Mouse (Mus musculus): ENCODE results near the gene Tm9sf4. TPM values are rescaled to one million over a fixed set of nuclear protein-coding genes. Genes with fewer than 3 reads are reported as not detected.

The Tm9sf4 gene
- 59.4 and 65.7 TPM in 2 replicates for polyA plus RNA-seq (2015; fragmentation: Nextera tagmentation; extraction: Ambion mirVana)

DNA sequence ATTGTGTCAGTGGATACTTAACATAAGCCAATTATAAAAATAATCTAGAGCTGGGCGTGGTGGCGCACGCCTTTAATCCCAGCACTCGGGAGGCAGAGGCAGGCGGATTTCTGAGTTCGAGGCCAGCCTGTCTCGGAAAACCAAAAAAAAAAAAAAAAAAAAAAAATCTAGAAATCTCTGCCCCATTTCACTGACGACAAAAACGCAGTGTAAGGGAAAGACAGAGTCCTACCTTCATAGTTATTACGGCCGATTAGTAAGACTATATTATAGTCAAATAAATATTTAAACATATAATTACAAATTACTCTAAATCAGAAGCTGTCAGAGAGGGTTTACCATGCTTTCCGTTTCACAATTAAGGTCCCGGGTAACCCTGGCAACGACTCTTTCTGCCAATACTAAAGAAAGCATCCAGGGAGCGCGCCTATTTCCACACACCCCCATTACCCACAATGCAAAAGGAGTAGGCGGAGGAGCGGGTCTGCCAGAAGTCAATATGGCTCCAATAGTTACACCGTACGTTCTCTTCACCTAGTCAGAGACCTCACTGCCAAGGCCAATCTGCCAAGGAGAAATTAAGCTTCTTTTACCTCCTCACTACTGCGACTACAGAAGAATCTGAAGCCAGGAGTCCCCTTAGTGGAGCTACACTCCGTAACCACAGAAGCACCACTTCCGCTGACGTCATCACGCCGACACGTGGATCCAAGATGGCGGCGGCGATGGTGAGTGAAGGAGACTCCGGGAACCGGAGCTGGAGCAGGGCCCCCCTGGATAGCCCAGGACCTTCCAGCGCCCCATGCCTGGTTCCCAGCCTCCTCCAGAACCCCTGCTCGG is at the start of gene Tm9sf4:
Gene Tm9sf4 (plus strand): TSS at position 460 of the 840 bp plus-strand sequence.
- H3K4me1 ChIP-seq: peaks cover 8% of the 10 kb centered on the region
- H3K9ac ChIP-seq: peak within 1 kb of the TSS; percentile 90
- 8% methylated on average over 34 of the region's 34 CpGs for WGBS
- H3K4me2 ChIP-seq: peak within 1 kb of the TSS; percentile 99
- H3K27ac ChIP-seq: peak within 1 kb of the TSS; percentile 93
- H3K4me3 ChIP-seq: peak within 1 kb of the TSS; percentile 85
- ATAC-seq: peak; percentile 96
- H3K36me3 ChIP-seq (ENCODE audit: poor library complexity, severe bottlenecking): no peaks in the 10 kb centered on the region
- no peaks in the 10 kb centered on the region for H3K9me3 ChIP-seq (replicated peaks)
- H3K27me3 ChIP-seq: peaks cover 30% of the 10 kb centered on the region

DNA sequence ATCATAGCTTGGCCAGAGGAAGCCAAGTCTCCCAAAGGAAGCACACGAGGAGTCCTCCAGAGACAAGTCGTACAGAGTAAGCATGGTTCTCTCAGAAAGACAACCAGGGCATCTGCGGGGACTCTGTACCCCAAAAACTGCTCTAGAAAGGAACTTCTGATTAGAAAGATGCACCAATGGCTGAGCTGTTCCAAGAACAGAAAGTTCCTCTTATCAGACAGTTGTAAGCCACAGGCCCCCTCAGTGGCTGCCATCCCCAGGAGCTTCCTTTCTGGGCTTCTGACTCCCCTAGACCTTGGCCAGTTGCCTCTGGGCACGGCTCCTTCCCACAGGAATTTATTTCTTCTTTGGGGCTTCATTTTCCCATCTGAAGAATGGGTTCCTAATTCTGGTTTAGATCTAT is 45.4 kb upstream of the Tm9sf4 start:
- Histone ChIP-seq H3K4me1 (no peaks in the 10 kb centered on the region), H3K36me3 (ENCODE audit: poor library complexity, severe bottlenecking) (no peaks in the 10 kb centered on the region), H3K4me2 (no peak overlapping the region), H3K9ac (no peak overlapping the region), H3K9me3 (replicated peaks) (no peaks in the 10 kb centered on the region), H3K27me3 (peaks cover 22% of the 10 kb centered on the region), H3K4me3 (no peak overlapping the region), H3K27ac (no peak overlapping the region)
- no peak for ATAC-seq
- 87% methylated on average over 4 of the region's 4 CpGs for WGBS

DNA sequence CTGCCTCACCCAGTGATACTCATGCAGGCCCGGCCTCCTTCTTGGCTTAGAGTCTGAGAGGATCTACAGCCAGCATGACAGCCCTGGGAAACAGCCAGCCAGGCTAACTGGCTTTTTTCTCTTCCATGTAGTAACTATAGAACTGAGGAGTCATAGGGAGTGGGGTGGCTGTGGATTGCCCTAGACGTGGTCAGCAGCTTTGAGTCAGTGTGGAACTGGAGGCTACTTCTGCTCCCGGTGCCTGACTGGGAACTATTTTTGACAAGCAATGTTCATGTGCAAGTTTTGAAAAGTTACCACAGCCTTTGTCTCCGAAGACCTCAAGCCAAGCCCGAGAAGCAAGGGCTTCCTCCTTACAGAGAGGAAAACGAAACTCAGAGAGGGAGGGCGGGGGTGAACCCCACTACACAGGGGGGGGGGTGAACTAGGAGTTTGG is 44.0 kb upstream of the Tm9sf4 start:
- Histone ChIP-seq H3K4me1 (no peaks in the 10 kb centered on the region), H3K9me3 (replicated peaks) (no peaks in the 10 kb centered on the region), H3K36me3 (ENCODE audit: poor library complexity, severe bottlenecking) (no peaks in the 10 kb centered on the region), H3K27me3 (peaks cover 9% of the 10 kb centered on the region; the same call in 1 of the 2 replicates), H3K4me3 (no peak overlapping the region), H3K4me2 (no peak overlapping the region), H3K9ac (no peak overlapping the region), H3K27ac (no peak overlapping the region)
- no peak for ATAC-seq
- WGBS: 81% methylated on average over 7 of the region's 7 CpGs

DNA sequence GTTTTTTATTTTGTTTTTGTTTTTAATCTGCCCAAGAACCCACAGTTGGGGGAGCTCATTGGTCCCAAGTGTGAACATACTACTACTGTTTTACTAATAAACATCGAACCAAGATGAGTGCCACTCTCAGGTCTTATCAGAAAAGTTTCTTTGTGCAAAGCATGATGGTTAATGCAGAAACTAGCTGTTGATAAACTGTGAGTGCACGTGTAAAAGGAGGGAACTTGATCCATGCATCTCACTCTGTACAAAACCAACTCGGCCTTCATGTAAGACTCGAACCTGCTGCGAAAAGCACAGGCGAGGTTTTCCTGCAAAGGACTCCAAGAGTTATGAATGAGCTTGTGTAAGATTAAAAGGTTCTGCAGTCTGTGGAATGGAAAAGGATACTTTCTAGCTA is 41.6 kb upstream of the Tm9sf4 start:
- Histone ChIP-seq H3K4me1 (no peaks in the 10 kb centered on the region), H3K4me3 (no peak overlapping the region), H3K9me3 (replicated peaks) (no peaks in the 10 kb centered on the region), H3K27ac (no peak overlapping the region), H3K27me3 (no peaks in the 10 kb centered on the region; the same call in 1 of the 2 replicates), H3K9ac (no peak overlapping the region), H3K36me3 (ENCODE audit: poor library complexity, severe bottlenecking) (no peaks in the 10 kb centered on the region), H3K4me2 (no peak overlapping the region)
- 90% methylated on average over 6 of the region's 6 CpGs for WGBS
- no peak for ATAC-seq

DNA sequence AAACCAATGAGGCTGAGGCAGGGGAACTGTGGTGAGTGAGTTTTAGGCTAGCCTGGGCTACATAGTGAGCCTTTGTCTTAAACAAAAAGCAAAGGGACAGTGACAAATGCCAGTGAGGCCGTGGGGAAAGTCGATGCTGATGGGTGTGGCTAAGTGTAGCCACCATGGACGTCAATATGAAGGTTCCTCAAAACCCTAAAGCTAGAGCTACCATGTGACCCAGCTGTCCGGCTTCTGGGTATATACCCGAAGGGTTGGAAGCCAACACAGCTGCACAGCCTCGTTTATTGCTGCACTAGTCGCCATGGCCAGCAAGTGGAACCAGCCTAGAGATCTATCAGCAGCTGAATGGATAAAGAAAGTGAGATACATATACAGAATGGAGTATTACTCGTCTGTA is 41.0 kb upstream of the Tm9sf4 start:
- no peak for ATAC-seq
- H3K36me3 ChIP-seq (ENCODE audit: poor library complexity, severe bottlenecking): no peaks in the 10 kb centered on the region
- 75% methylated on average over 8 of the region's 8 CpGs for WGBS
- no peaks in the 10 kb centered on the region for H3K9me3 ChIP-seq (replicated peaks)
- no peak overlapping the region for H3K4me2 ChIP-seq
- no peak overlapping the region for H3K27ac ChIP-seq
- H3K4me3 ChIP-seq: no peak overlapping the region
- H3K4me1 ChIP-seq: no peaks in the 10 kb centered on the region
- no peaks in the 10 kb centered on the region; the same call in 1 of the 2 replicates for H3K27me3 ChIP-seq
- H3K9ac ChIP-seq: no peak overlapping the region

DNA sequence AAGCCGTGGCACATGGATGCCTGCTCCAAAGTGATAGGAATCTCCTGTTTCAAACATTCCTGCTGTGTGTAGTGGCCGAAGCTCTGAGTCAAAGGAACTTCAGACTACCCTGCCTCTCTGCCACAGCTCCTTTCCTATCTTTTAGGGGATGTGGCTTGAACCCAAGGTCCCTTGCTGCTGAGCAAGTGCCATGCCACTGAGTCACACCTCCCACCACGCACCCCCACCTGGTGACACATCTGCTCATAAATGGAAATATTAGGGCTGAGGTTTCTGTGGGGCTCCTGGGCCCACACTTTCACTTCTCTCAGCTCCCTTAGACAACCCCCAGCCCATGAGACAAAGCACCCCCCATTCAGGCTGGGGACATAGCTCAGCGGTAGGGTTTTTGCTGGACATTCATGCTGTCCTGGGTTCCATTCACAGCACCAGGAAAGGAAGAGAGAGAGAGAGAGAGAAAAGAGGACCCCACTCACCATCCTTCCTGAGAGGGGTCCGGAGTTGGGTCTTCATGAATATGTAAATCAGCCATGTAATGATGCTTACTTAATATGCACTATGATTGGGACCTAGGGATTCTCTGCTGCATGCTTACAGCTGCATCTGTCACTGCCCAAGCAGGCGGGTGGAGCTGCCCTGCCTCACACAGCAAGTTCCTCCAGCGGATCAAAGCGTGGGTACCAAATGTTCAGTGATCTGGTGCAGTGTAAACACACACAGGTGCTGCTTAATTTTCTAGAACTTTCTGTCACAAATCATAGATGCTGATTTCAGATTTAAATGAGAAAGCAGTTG is 39.1 kb upstream of the Tm9sf4 start:
- Histone ChIP-seq H3K9me3 (replicated peaks) (no peaks in the 10 kb centered on the region), H3K36me3 (ENCODE audit: poor library complexity, severe bottlenecking) (no peaks in the 10 kb centered on the region), H3K27me3 (peaks cover 5% of the 10 kb centered on the region; the same call in 1 of the 2 replicates), H3K4me1 (no peaks in the 10 kb centered on the region), H3K27ac (no peak overlapping the region), H3K4me3 (no peak overlapping the region), H3K9ac (no peak overlapping the region), H3K4me2 (no peak overlapping the region)
- ATAC-seq: no peak
- 74% methylated on average over 8 of the region's 8 CpGs for WGBS

DNA sequence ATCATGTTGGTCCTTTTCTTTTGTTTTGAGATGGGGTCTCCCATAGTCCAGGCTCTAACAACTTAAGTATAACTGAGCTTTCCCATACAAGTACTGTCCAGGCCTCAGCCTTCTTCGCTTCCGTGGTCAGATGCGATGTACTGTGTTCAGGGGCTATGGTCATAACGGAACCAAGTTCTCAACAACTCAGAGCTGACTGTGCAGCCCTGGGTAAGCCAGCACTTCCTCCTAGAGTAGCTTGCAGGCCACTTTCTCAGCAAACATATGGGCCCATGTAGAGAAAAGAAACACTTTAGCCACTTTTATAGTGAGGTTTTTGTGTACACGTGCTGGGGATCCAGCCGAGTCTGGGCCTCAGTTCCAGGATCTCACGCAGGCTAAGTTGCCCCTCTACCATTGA is 38.4 kb upstream of the Tm9sf4 start:
- Histone ChIP-seq H3K27me3 (peaks cover 5% of the 10 kb centered on the region; the same call in 1 of the 2 replicates), H3K9me3 (replicated peaks) (no peaks in the 10 kb centered on the region), H3K4me1 (no peaks in the 10 kb centered on the region), H3K9ac (no peak overlapping the region), H3K27ac (no peak overlapping the region), H3K36me3 (ENCODE audit: poor library complexity, severe bottlenecking) (no peaks in the 10 kb centered on the region), H3K4me2 (no peak overlapping the region), H3K4me3 (no peak overlapping the region)
- ATAC-seq: no peak
- 89% methylated on average over 7 of the region's 7 CpGs for WGBS

DNA sequence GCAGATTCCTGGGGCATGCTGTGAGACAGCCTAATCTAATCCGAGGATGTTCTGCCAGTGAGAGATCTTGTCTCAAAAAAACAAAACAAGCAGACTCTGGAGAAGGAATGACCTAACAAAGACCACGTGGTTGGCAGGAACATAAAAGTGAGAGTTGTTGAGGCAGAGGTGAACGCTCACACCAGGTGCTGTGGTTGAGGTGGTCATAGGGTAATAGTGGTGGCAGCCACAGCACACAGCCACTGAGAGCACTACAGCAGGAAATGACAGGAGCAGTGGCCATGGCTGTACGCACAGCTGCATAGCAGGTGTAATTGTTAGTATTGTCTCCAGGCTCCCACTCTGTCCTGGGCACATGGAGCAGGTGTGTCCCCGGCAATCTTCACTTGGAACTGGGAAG is 35.2 kb upstream of the Tm9sf4 start:
- H3K27ac ChIP-seq: no peak overlapping the region
- no peaks in the 10 kb centered on the region for H3K4me1 ChIP-seq
- no peak overlapping the region for H3K4me3 ChIP-seq
- H3K9me3 ChIP-seq (replicated peaks): no peaks in the 10 kb centered on the region
- no peak overlapping the region for H3K4me2 ChIP-seq
- no peaks in the 10 kb centered on the region for H3K36me3 ChIP-seq (ENCODE audit: poor library complexity, severe bottlenecking)
- no peak overlapping the region for H3K9ac ChIP-seq
- H3K27me3 ChIP-seq: peaks cover 5% of the 10 kb centered on the region; the same call in 1 of the 2 replicates
- 60% methylated on average over 5 of the region's 5 CpGs for WGBS
- ATAC-seq: no peak

DNA sequence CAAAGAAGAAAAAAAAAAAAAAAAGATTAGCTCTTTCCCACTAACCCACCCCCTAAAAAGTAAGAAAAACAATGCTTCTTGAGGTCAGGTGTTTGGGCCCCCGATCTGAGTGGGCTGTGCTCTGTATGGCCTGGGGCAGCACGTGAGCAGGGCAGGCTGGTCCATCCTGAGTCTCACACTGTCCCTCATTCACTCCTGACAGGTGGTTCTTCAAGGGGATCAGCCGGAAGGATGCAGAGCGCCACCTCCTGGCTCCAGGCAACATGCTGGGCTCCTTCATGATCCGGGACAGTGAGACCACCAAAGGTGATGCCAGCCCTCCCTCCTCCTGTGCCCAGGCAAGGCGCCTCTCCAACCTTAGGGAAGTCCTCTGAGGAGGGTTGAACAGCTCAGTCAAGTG is 30.1 kb upstream of the Tm9sf4 start:
- H3K9me3 ChIP-seq (replicated peaks): no peaks in the 10 kb centered on the region
- no peak overlapping the region for H3K4me2 ChIP-seq
- no peak overlapping the region for H3K27ac ChIP-seq
- H3K27me3 ChIP-seq: peaks cover 1% of the 10 kb centered on the region; the same call in 1 of the 2 replicates
- ATAC-seq: no peak
- H3K4me1 ChIP-seq: no peaks in the 10 kb centered on the region
- no peak overlapping the region for H3K9ac ChIP-seq
- H3K4me3 ChIP-seq: no peak overlapping the region
- WGBS: 9% methylated on average over 6 of the region's 6 CpGs
- H3K36me3 ChIP-seq (ENCODE audit: poor library complexity, severe bottlenecking): no peaks in the 10 kb centered on the region

DNA sequence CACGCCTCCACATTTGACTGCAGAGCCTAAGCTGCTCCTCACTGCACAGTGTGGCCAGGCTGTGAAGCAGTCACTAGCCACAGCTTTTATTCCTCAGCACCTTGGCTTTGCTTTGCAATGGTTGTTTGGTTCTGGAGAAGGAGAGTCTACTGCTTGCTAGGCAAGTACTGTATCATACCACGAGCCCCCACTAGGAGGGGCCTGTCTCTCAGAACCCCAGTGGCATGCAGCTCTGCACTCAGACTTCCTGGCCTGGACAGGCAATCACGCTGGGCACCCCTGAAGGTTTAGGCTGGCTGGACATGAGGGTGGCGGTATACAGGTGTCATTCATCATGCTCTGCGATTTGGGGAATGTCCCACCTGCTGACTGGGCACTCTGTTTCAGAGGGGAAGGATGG is 26.9 kb upstream of the Tm9sf4 start:
- no peaks in the 10 kb centered on the region; the same call in 1 of the 2 replicates for H3K27me3 ChIP-seq
- H3K4me1 ChIP-seq: no peaks in the 10 kb centered on the region
- no peaks in the 10 kb centered on the region for H3K9me3 ChIP-seq (replicated peaks)
- no peak for ATAC-seq
- no peak overlapping the region for H3K4me2 ChIP-seq
- 39% methylated on average over 5 of the region's 5 CpGs for WGBS
- H3K4me3 ChIP-seq: no peak overlapping the region
- no peak overlapping the region for H3K9ac ChIP-seq
- no peak overlapping the region for H3K27ac ChIP-seq
- no peaks in the 10 kb centered on the region for H3K36me3 ChIP-seq (ENCODE audit: poor library complexity, severe bottlenecking)

DNA sequence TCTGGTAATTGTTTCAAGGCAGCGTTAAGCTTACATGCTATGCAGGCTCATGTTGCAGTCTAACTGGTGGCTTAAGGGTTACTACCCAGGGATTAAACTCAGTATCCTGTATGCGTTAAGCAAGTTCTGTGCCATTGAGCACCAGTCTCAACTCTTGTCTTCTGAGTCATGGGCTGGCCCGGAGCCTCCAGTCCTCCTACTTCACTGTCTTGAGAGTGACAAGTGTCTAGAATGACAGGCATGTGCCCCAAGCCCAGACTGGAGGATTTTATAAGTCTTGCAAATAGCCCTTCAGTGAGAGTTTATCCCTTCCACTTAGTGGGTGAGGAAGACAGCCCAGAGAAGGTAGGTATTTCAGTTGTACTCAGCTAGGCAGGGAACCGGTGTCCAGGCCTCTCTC is 24.9 kb upstream of the Tm9sf4 start:
- WGBS: 65% methylated on average over 4 of the region's 4 CpGs
- no peaks in the 10 kb centered on the region for H3K36me3 ChIP-seq (ENCODE audit: poor library complexity, severe bottlenecking)
- H3K4me2 ChIP-seq: no peak overlapping the region
- no peaks in the 10 kb centered on the region for H3K9me3 ChIP-seq (replicated peaks)
- H3K27me3 ChIP-seq: no peaks in the 10 kb centered on the region; the same call in 1 of the 2 replicates
- ATAC-seq: no peak
- H3K27ac ChIP-seq: no peak overlapping the region
- no peak overlapping the region for H3K4me3 ChIP-seq
- H3K4me1 ChIP-seq: peaks cover 8% of the 10 kb centered on the region; the same call in 1 of the 2 replicates
- H3K9ac ChIP-seq: no peak overlapping the region

DNA sequence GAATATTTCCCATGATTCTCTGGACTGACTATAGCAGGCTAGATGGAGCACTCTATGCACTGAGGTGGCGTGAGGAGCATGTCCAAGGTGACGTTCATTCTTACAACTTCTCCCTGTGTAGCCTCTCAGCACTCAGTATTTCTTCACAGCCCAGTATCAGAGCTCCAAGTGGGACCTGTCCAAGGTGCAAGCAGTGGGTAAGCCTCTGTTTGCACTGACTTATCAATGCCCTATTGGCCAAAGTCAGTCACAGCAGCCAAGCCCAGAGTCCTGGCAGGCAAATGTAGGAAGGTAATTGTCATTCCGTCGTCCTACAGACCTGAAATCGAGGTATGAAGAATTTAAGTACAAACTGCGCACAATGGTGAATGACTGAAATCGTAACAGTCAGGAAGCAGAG is 21.9 kb upstream of the Tm9sf4 start:
- Histone ChIP-seq H3K4me2 (no peak overlapping the region), H3K27me3 (peaks cover 2% of the 10 kb centered on the region; the same call in 1 of the 2 replicates), H3K4me1 (peaks cover 8% of the 10 kb centered on the region; the same call in 1 of the 2 replicates), H3K9me3 (replicated peaks) (no peaks in the 10 kb centered on the region), H3K9ac (no peak overlapping the region), H3K27ac (no peak overlapping the region), H3K36me3 (ENCODE audit: poor library complexity, severe bottlenecking) (no peaks in the 10 kb centered on the region), H3K4me3 (no peak overlapping the region)
- no peak for ATAC-seq
- WGBS: 82% methylated on average over 7 of the region's 7 CpGs
